Mouse (Mus musculus): Measurements from ENCODE around the gene Cyb5d2. TPM values are rescaled to one million over a fixed set of nuclear protein-coding genes. Genes with fewer than 3 reads are reported as not detected.
"Not testable (repeated sequence)": the region's sequence is repeated elsewhere in the genome, so short reads cannot be mapped to it uniquely, and the experiment has no call there.

Cyb5d2 gene
- polyA plus RNA-seq, 1 experiment from 2014 or later, result 5.7 TPM

GRCm38 (mm10) chr11:72796296-72796687, 350 bp upstream of the Cyb5d2 start:
- peak overlapping the region; percentile 93 for H3K27ac ChIP-seq (replicated peaks; ENCODE audit: low read depth, low read length)
- no peaks in the 10 kb centered on the region for H3K27me3 ChIP-seq (ENCODE audit: control insufficient read depth, insufficient read depth, low read length)
- no peaks in the 10 kb centered on the region for H3K36me3 ChIP-seq (ENCODE audit: control insufficient read depth, insufficient read depth, low read length)
- H3K9ac ChIP-seq (replicated peaks; ENCODE audit: low read length), result peak overlapping the region; percentile 88
- H3K9me3 ChIP-seq (ENCODE audit: control insufficient read depth, low read length), result no peaks in the 10 kb centered on the region
- WGBS, result under 1% methylated on average over 42 of the region's 42 CpGs
- peak overlapping the region; percentile 90 for H3K4me3 ChIP-seq (replicated peaks; ENCODE audit: low read depth, low read length)
- no peak for DNase-seq
- peak overlapping the region; percentile 95 for H3K4me2 ChIP-seq (ENCODE audit: low read length)
- H3K4me1 ChIP-seq (ENCODE audit: control insufficient read depth, insufficient read depth, low read length), result peaks cover 10% of the 10 kb centered on the region
- ATAC-seq (ENCODE audit: low FRiP score, low TSS enrichment), result no peak

GRCm38 (mm10) chr11:72795149-72795454, 840 bp downstream of the Cyb5d2 start:
- H3K27me3 ChIP-seq (ENCODE audit: control insufficient read depth, insufficient read depth, low read length), result no peaks in the 10 kb centered on the region
- peaks cover 10% of the 10 kb centered on the region for H3K4me1 ChIP-seq (ENCODE audit: control insufficient read depth, insufficient read depth, low read length)
- H3K9ac ChIP-seq (replicated peaks; ENCODE audit: low read length), result peak overlapping the region; percentile 88
- ATAC-seq (ENCODE audit: low FRiP score, low TSS enrichment), result 0 out of 2 replicates have a peak, but pooled peaks have one; percentile 15
- peak overlapping the region; percentile 93 for H3K27ac ChIP-seq (replicated peaks; ENCODE audit: low read depth, low read length)
- no peaks in the 10 kb centered on the region for H3K36me3 ChIP-seq (ENCODE audit: control insufficient read depth, insufficient read depth, low read length)
- H3K4me3 ChIP-seq (replicated peaks; ENCODE audit: low read depth, low read length), result peak overlapping the region; percentile 90
- peak overlapping the region; percentile 95 for H3K4me2 ChIP-seq (ENCODE audit: low read length)
- WGBS, result 21% methylated on average over 14 of the region's 14 CpGs
- no peak for DNase-seq
- no peaks in the 10 kb centered on the region for H3K9me3 ChIP-seq (ENCODE audit: control insufficient read depth, low read length)

GRCm38 (mm10) chr11:72792033-72792432, 3.9 kb downstream of the Cyb5d2 start:
- H3K4me2 ChIP-seq (ENCODE audit: low read length), result no peak overlapping the region
- no peaks in the 10 kb centered on the region for H3K27me3 ChIP-seq (ENCODE audit: control insufficient read depth, insufficient read depth, low read length)
- no peak overlapping the region for H3K27ac ChIP-seq (replicated peaks; ENCODE audit: low read depth, low read length)
- H3K4me3 ChIP-seq (replicated peaks; ENCODE audit: low read depth, low read length), result no peak overlapping the region
- H3K9ac ChIP-seq (replicated peaks; ENCODE audit: low read length), result no peak overlapping the region
- ATAC-seq (ENCODE audit: low FRiP score, low TSS enrichment) (no peak), DNase-seq (no peak)
- H3K36me3 ChIP-seq (ENCODE audit: control insufficient read depth, insufficient read depth, low read length), result no peaks in the 10 kb centered on the region
- H3K4me1 ChIP-seq (ENCODE audit: control insufficient read depth, insufficient read depth, low read length), result peaks cover 3% of the 10 kb centered on the region
- H3K9me3 ChIP-seq (ENCODE audit: control insufficient read depth, low read length), result no peaks in the 10 kb centered on the region

GRCm38 (mm10) chr11:72782503-72782902, 13.4 kb downstream of the Cyb5d2 start:
- no peak overlapping the region for H3K9ac ChIP-seq (replicated peaks; ENCODE audit: low read length)
- H3K4me1 ChIP-seq (ENCODE audit: control insufficient read depth, insufficient read depth, low read length), result no peaks in the 10 kb centered on the region
- no peak overlapping the region for H3K4me2 ChIP-seq (ENCODE audit: low read length)
- no peak overlapping the region for H3K27ac ChIP-seq (replicated peaks; ENCODE audit: low read depth, low read length)
- DNase-seq, result no peak
- 88% methylated on average over 3 of the region's 3 CpGs for WGBS
- no peaks in the 10 kb centered on the region for H3K27me3 ChIP-seq (ENCODE audit: control insufficient read depth, insufficient read depth, low read length)
- no peaks in the 10 kb centered on the region for H3K36me3 ChIP-seq (ENCODE audit: control insufficient read depth, insufficient read depth, low read length)
- ATAC-seq (ENCODE audit: low FRiP score, low TSS enrichment), result no peak
- H3K9me3 ChIP-seq (ENCODE audit: control insufficient read depth, low read length), result no peaks in the 10 kb centered on the region
- no peak overlapping the region for H3K4me3 ChIP-seq (replicated peaks; ENCODE audit: low read depth, low read length)

GRCm38 (mm10) chr11:72782103-72782502, 13.8 kb downstream of the Cyb5d2 start:
- Histone ChIP-seq H3K27ac (replicated peaks; ENCODE audit: low read depth, low read length) (no peak overlapping the region), H3K4me1 (ENCODE audit: control insufficient read depth, insufficient read depth, low read length) (no peaks in the 10 kb centered on the region), H3K36me3 (ENCODE audit: control insufficient read depth, insufficient read depth, low read length) (no peaks in the 10 kb centered on the region), H3K4me2 (ENCODE audit: low read length) (no peak overlapping the region), H3K4me3 (replicated peaks; ENCODE audit: low read depth, low read length) (no peak overlapping the region), H3K27me3 (ENCODE audit: control insufficient read depth, insufficient read depth, low read length) (no peaks in the 10 kb centered on the region), H3K9ac (replicated peaks; ENCODE audit: low read length) (no peak overlapping the region), H3K9me3 (ENCODE audit: control insufficient read depth, low read length) (no peaks in the 10 kb centered on the region)
- DNase-seq (no peak), ATAC-seq (ENCODE audit: low FRiP score, low TSS enrichment) (no peak)
- 78% methylated on average over 2 of the region's 2 CpGs for WGBS

GRCm38 (mm10) chr11:72778957-72779356, 17.0 kb downstream of the Cyb5d2 start:
- Histone ChIP-seq H3K27me3 (ENCODE audit: control insufficient read depth, insufficient read depth, low read length) (no peaks in the 10 kb centered on the region), H3K36me3 (ENCODE audit: control insufficient read depth, insufficient read depth, low read length) (no peaks in the 10 kb centered on the region), H3K9ac (replicated peaks; ENCODE audit: low read length) (no peak overlapping the region), H3K4me1 (ENCODE audit: control insufficient read depth, insufficient read depth, low read length) (no peaks in the 10 kb centered on the region), H3K9me3 (ENCODE audit: control insufficient read depth, low read length) (no peaks in the 10 kb centered on the region), H3K4me2 (ENCODE audit: low read length) (no peak overlapping the region), H3K4me3 (replicated peaks; ENCODE audit: low read depth, low read length) (no peak overlapping the region), H3K27ac (replicated peaks; ENCODE audit: low read depth, low read length) (no peak overlapping the region)
- ATAC-seq (ENCODE audit: low FRiP score, low TSS enrichment) (no peak), DNase-seq (no peak)

- ATAC-seq (ENCODE audit: low FRiP score, low TSS enrichment); DNase-seq; H3K4me2 ChIP-seq (ENCODE audit: low read length); H3K4me1 ChIP-seq (ENCODE audit: control insufficient read depth, insufficient read depth, low read length); H3K4me3 ChIP-seq (replicated peaks; ENCODE audit: low read depth, low read length); H3K9ac ChIP-seq (replicated peaks; ENCODE audit: low read length); H3K9me3 ChIP-seq (ENCODE audit: control insufficient read depth, low read length); H3K27me3 ChIP-seq (ENCODE audit: control insufficient read depth, insufficient read depth, low read length); H3K27ac ChIP-seq (replicated peaks; ENCODE audit: low read depth, low read length): not testable (repeated sequence)
- 32% methylated on average over 1 of the region's 1 CpGs for WGBS
- peaks cover 25% of the 10 kb centered on the region for H3K36me3 ChIP-seq (ENCODE audit: control insufficient read depth, insufficient read depth, low read length)
Observed at GRCm38 (mm10) chr11:72772611-72773010, 23.3 kb downstream of the Cyb5d2 start.

- H3K4me1 ChIP-seq (ENCODE audit: control insufficient read depth, insufficient read depth, low read length), result no peaks in the 10 kb centered on the region
- DNase-seq (no peak), ATAC-seq (ENCODE audit: low FRiP score, low TSS enrichment) (no peak)
- no peak overlapping the region for H3K9ac ChIP-seq (replicated peaks; ENCODE audit: low read length)
- H3K9me3 ChIP-seq (ENCODE audit: control insufficient read depth, low read length), result no peaks in the 10 kb centered on the region
- no peak overlapping the region for H3K27ac ChIP-seq (replicated peaks; ENCODE audit: low read depth, low read length)
- peaks cover 32% of the 10 kb centered on the region for H3K36me3 ChIP-seq (ENCODE audit: control insufficient read depth, insufficient read depth, low read length)
- no peak overlapping the region for H3K4me3 ChIP-seq (replicated peaks; ENCODE audit: low read depth, low read length)
- no peak overlapping the region for H3K4me2 ChIP-seq (ENCODE audit: low read length)
- 84% methylated on average over 4 of the region's 4 CpGs for WGBS
- H3K27me3 ChIP-seq (ENCODE audit: control insufficient read depth, insufficient read depth, low read length), result no peaks in the 10 kb centered on the region
Observed at GRCm38 (mm10) chr11:72771461-72771860, 24.5 kb downstream of the Cyb5d2 start.

- ATAC-seq (ENCODE audit: low FRiP score, low TSS enrichment), result no peak
- no peak overlapping the region for H3K9ac ChIP-seq (replicated peaks; ENCODE audit: low read length)
- no peak for DNase-seq
- H3K27ac ChIP-seq (replicated peaks; ENCODE audit: low read depth, low read length), result no peak overlapping the region
- no peaks in the 10 kb centered on the region for H3K9me3 ChIP-seq (ENCODE audit: control insufficient read depth, low read length)
- no peak overlapping the region for H3K4me2 ChIP-seq (ENCODE audit: low read length)
- peaks cover 32% of the 10 kb centered on the region for H3K36me3 ChIP-seq (ENCODE audit: control insufficient read depth, insufficient read depth, low read length)
- H3K4me1 ChIP-seq (ENCODE audit: control insufficient read depth, insufficient read depth, low read length), result no peaks in the 10 kb centered on the region
- H3K4me3 ChIP-seq (replicated peaks; ENCODE audit: low read depth, low read length), result no peak overlapping the region
- no peaks in the 10 kb centered on the region for H3K27me3 ChIP-seq (ENCODE audit: control insufficient read depth, insufficient read depth, low read length)
- 85% methylated on average over 5 of the region's 5 CpGs for WGBS
Observed at GRCm38 (mm10) chr11:72770816-72771215, 25.1 kb downstream of the Cyb5d2 start.
